Mouse (Mus musculus): Measurements from ENCODE around the gene Acod1.

DNA sequence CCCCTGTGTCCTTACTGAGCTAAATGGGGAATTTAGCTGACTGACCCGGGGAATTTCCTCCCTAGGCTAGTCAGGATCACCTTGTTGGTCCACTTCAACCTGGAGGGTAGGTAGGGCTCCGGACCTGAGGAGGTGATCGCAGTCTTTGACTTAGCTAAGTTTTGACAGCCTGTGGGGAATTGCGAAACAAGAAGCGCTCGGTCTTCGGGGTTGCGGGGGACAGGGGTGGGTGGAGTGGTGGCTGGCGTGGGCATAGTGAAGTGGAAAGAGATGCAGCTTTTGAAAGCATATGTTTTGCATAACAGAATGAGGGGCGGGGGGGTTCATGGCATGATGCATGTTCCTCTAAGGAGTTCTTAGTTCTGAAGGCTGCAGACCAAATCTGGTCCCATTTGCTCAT, 24.0 kb downstream of the Acod1 start:
- TF ChIP-seq POLR2A (IDR thresholded peaks at IDR 0.05; ENCODE audit: control insufficient read depth, extremely low read depth, insufficient read depth, low read length, poor library complexity) (no peak), CTCF (IDR thresholded peaks at IDR 0.05; ENCODE audit: borderline replicate concordance, control insufficient read depth, extremely low read depth, insufficient read depth, low read length, poor library complexity) (no peak)
